Mouse (Mus musculus): ENCODE measurements around the gene Ankle1.

Gene Ankle1

GRCm38 (mm10) chr8:71405401-71406098, at the start of gene Ankle1:
Ankle1 (plus strand) TSS chr8:71406010.
- peak; percentile 88 to 98 for DNase-seq

- DNase-seq: no peak
Measured at GRCm38 (mm10) chr8:71358026-71358425, 47.8 kb upstream of the Ankle1 start.

GRCm38 (mm10) chr8:71366771-71367528, 38.9 kb upstream of the Ankle1 start, which contains the start of gene Use1:
Use1 (plus strand) TSS chr8:71366848.
- peak; percentile 87 to 89 for DNase-seq

GRCm38 (mm10) chr8:71367529-71368176, 38.2 kb upstream of the Ankle1 start:
- DNase-seq: no peak

GRCm38 (mm10) chr8:71368366-71368765, 37.4 kb upstream of the Ankle1 start:
- no peak for DNase-seq

GRCm38 (mm10) chr8:71369040-71369718, 36.6 kb upstream of the Ankle1 start:
- no peak for DNase-seq

- no peak for DNase-seq
Measured at GRCm38 (mm10) chr8:71370711-71371235, 35.0 kb upstream of the Ankle1 start.

- DNase-seq: peak; percentile 97
Measured at GRCm38 (mm10) chr8:71371236-71371848, 34.5 kb upstream of the Ankle1 start, which contains the start of gene Ocel1. Ocel1 (plus strand) TSS chr8:71371298.

GRCm38 (mm10) chr8:71372427-71372826, 33.4 kb upstream of the Ankle1 start:
- no peak for DNase-seq

GRCm38 (mm10) chr8:71373000-71373399, 32.8 kb upstream of the Ankle1 start:
- DNase-seq: no peak

- no peak for DNase-seq
Measured at GRCm38 (mm10) chr8:71374616-71375206, 31.1 kb upstream of the Ankle1 start.

GRCm38 (mm10) chr8:71375581-71376422, 30.0 kb upstream of the Ankle1 start:
- DNase-seq: peak; percentile 59 to 66

- DNase-seq: no peak
Measured at GRCm38 (mm10) chr8:71376423-71377030, 29.3 kb upstream of the Ankle1 start.

- DNase-seq: no peak
Measured at GRCm38 (mm10) chr8:71379008-71379407, 26.8 kb upstream of the Ankle1 start.

GRCm38 (mm10) chr8:71379512-71380075, 26.2 kb upstream of the Ankle1 start:
- no peak for DNase-seq

- no peak for DNase-seq
Measured at GRCm38 (mm10) chr8:71380178-71381171, 25.3 kb upstream of the Ankle1 start.

- DNase-seq: peak; percentile 46 to 59
Measured at GRCm38 (mm10) chr8:71381421-71381970, 24.3 kb upstream of the Ankle1 start, which contains the start of gene Nr2f6. Nr2f6 (minus strand) TSS chr8:71381960.
